Mouse (Mus musculus) midbrain, embryonic 12.5 days (tissue): ENCODE results near the gene Gm10638. TPM values are rescaled to one million over a fixed set of nuclear protein-coding genes. Genes with fewer than 3 reads are reported as not detected.

Experiments used
- polyA plus RNA-seq: library from polyadenylated mRNA; unstranded; fragments of >200 nt; fragmentation: Nextera tagmentation; extraction: Ambion mirVana; gene quantifications from 2 replicates; pipeline ENCODE4 v1.2.1, GENCODE M21; 2016

Gm10638 gene
- polyA plus RNA-seq, 1 experiment from 2014 or later, result 9.7 TPM

Other genes starting within 250 kb of the Gm10638 start
- gene Abcc12, start 165.0 kb upstream of the Gm10638 start, polyA plus RNA-seq, result 0.06 and 0.07 TPM in 2 replicates
- gene Lonp2, start 121.7 kb upstream of the Gm10638 start, polyA plus RNA-seq, result 75.9 and 76.7 TPM in 2 replicates
- 89.8 and 95.7 TPM in 2 replicates for gene Siah1a, start 235 bp downstream of the Gm10638 start, polyA plus RNA-seq
- 13.2 TPM in 2 replicates for gene N4bp1, start 139.6 kb downstream of the Gm10638 start, polyA plus RNA-seq